Mouse (Mus musculus): ENCODE measurements at regions not wholly inside any gene's neighbourhood (a gene's known extent, or its start where the extent isn't known, plus 50 kb on each side); places are given as distances from the start of the nearest gene placed in this dataset.

- DNase-seq (ENCODE audit: low spot score), result no peak
Measured at GRCm38 (mm10) chr5:39557376-39558001, 197.8 kb downstream of the Hs3st1 start.

- DNase-seq (ENCODE audit: low spot score), result no peak
Measured at GRCm38 (mm10) chr5:39537044-39537443, 218.2 kb downstream of the Hs3st1 start.

- no peak for DNase-seq (ENCODE audit: low spot score)
Measured at GRCm38 (mm10) chr5:39536351-39536750, 218.9 kb downstream of the Hs3st1 start.

GRCm38 (mm10) chr5:39510246-39510645, 245.0 kb downstream of the Hs3st1 start:
- no peak for DNase-seq (ENCODE audit: low spot score)

- DNase-seq (ENCODE audit: low spot score), result no peak
Measured at GRCm38 (mm10) chr5:39482756-39483155, 272.5 kb downstream of the Hs3st1 start.

- no peak for DNase-seq (ENCODE audit: low spot score)
Measured at GRCm38 (mm10) chr5:39458116-39458525, 297.2 kb downstream of the Hs3st1 start.

GRCm38 (mm10) chr5:39453706-39454105, 301.6 kb downstream of the Hs3st1 start:
- DNase-seq (ENCODE audit: low spot score), result no peak

- DNase-seq (ENCODE audit: low spot score), result no peak
Measured at GRCm38 (mm10) chr5:39440817-39441216, 314.5 kb downstream of the Hs3st1 start.

- DNase-seq (ENCODE audit: low spot score), result no peak
Measured at GRCm38 (mm10) chr5:39437463-39438201, 317.6 kb downstream of the Hs3st1 start.

GRCm38 (mm10) chr5:39426053-39426452, 329.2 kb downstream of the Hs3st1 start:
- DNase-seq (ENCODE audit: low spot score), result no peak

GRCm38 (mm10) chr5:39423720-39424119, 331.6 kb downstream of the Hs3st1 start:
- no peak for DNase-seq (ENCODE audit: low spot score)

GRCm38 (mm10) chr5:39418795-39419194, 336.5 kb downstream of the Hs3st1 start:
- DNase-seq (ENCODE audit: low spot score), result no peak

GRCm38 (mm10) chr5:39417845-39418154, 337.5 kb downstream of the Hs3st1 start:
- DNase-seq (ENCODE audit: low spot score), result no peak

- DNase-seq (ENCODE audit: low spot score), result no peak
Measured at GRCm38 (mm10) chr5:39417121-39417844, 338.0 kb downstream of the Hs3st1 start.

- DNase-seq (ENCODE audit: low spot score), result no peak
Measured at GRCm38 (mm10) chr5:39416597-39417023, 338.7 kb downstream of the Hs3st1 start.

- DNase-seq (ENCODE audit: low spot score), result no peak
Measured at GRCm38 (mm10) chr5:39412756-39413155, 342.5 kb downstream of the Hs3st1 start.

- no peak for DNase-seq (ENCODE audit: low spot score)
Measured at GRCm38 (mm10) chr5:39390391-39390987, 364.8 kb downstream of the Hs3st1 start.

- DNase-seq (ENCODE audit: low spot score), result no peak
Measured at GRCm38 (mm10) chr5:39384410-39384809, 370.9 kb downstream of the Hs3st1 start.

GRCm38 (mm10) chr5:39374199-39374598, 381.1 kb downstream of the Hs3st1 start:
- no peak for DNase-seq (ENCODE audit: low spot score)

- no peak for DNase-seq (ENCODE audit: low spot score)
Measured at GRCm38 (mm10) chr5:39348680-39349079, 406.6 kb downstream of the Hs3st1 start.

GRCm38 (mm10) chr5:39347019-39347418, 408.3 kb downstream of the Hs3st1 start:
- DNase-seq (ENCODE audit: low spot score), result no peak

GRCm38 (mm10) chr5:39337917-39338316, 417.4 kb downstream of the Hs3st1 start:
- DNase-seq (ENCODE audit: low spot score), result no peak

Measured in thymus, postnatal 0 days (tissue).